Mouse (Mus musculus) limb, embryonic 13.5 days (tissue): ENCODE results near the gene Pcca. TPM values are rescaled to one million over a fixed set of nuclear protein-coding genes. Genes with fewer than 3 reads are reported as not detected.

Source experiments
- ATAC-seq: fragments of 200-750 bp; cut with Nextera tagmentation; 2 replicates; pipeline ENCODE4 v1.8.0; 2017; ENCODE audit warnings: low read depth, moderate number of reproducible peaks, moderate TSS enrichment; ENCODE audit not compliant: low FRiP score
- H3K27ac ChIP-seq: fragments of 300-500 bp; sonication (generic); 2 replicates; pipeline ENCODE4 v1.5.1; 2015; ENCODE audit warnings: inconsistent platforms, mild to moderate bottlenecking, moderate library complexity
- H3K27me3 ChIP-seq: fragments of 300-500 bp; sonication (generic); 2 replicates; pipeline ENCODE4 v1.6.1; 2015; ENCODE audit warnings: mild to moderate bottlenecking, inconsistent platforms
- H3K36me3 ChIP-seq: fragments of 300-500 bp; sonication (generic); 2 replicates; pipeline ENCODE4 v1.6.1; 2015; ENCODE audit warnings: inconsistent platforms, mild to moderate bottlenecking, moderate library complexity
- H3K4me1 ChIP-seq: fragments of 300-500 bp; sonication (generic); 2 replicates; pipeline ENCODE4 v1.6.1; 2015; ENCODE audit warnings: inconsistent platforms
- H3K4me2 ChIP-seq: fragments of 300-500 bp; sonication (generic); replicated peaks from 2 replicates; pipeline ENCODE4 v1.6.1; 2015; ENCODE audit warnings: inconsistent platforms, mild to moderate bottlenecking, moderate library complexity
- H3K4me3 ChIP-seq: fragments of 300-500 bp; sonication (generic); 2 replicates; pipeline ENCODE4 v1.5.1; 2015; ENCODE audit warnings: moderate library complexity, mild to moderate bottlenecking, inconsistent platforms
- H3K9ac ChIP-seq: fragments of 300-500 bp; sonication (generic); 2 replicates; pipeline ENCODE4 v1.6.1; 2015; ENCODE audit warnings: mild to moderate bottlenecking, inconsistent platforms
- H3K9me3 ChIP-seq: fragments of 300-500 bp; sonication (generic); 2 replicates; pipeline ENCODE4 v1.6.1; 2016; ENCODE audit warnings: inconsistent platforms
- WGBS: fragments of 180-500 bp; shearing (Covaris S2); methylation state at CpG from one replicate; pipeline ENCODE4 v1.1.7; 2015; 5-methylcytosine and 5-hydroxymethylcytosine counted together
- polyA plus RNA-seq: library from polyadenylated mRNA; unstranded; fragments of >200 nt; fragmentation: Nextera tagmentation; extraction: Ambion mirVana; gene quantifications from 2 replicates; pipeline ENCODE4 v1.2.1, GENCODE M21; 2015

Gene Pcca
- polyA plus RNA-seq, 1 experiment from 2014 or later, result 26.9 TPM

- Histone ChIP-seq H3K4me3 (no peak overlapping the region), H3K9ac (no peak overlapping the region), H3K9me3 (no peaks in the 10 kb centered on the region), H3K27me3 (no peaks in the 10 kb centered on the region), H3K4me2 (no peak overlapping the region), H3K27ac (no peak overlapping the region), H3K36me3 (no peaks in the 10 kb centered on the region), H3K4me1 (peaks cover 13% of the 10 kb centered on the region; the same call in 1 of the 2 replicates)
- 77% methylated on average over 3 of the region's 3 CpGs for WGBS
- ATAC-seq, result no peak
Observed at GRCm38 (mm10) chr14:122759890-122760289, 225.8 kb downstream of the Pcca start.

- Histone ChIP-seq H3K4me1 (peaks cover 7% of the 10 kb centered on the region; the same call in 1 of the 2 replicates), H3K4me3 (no peak overlapping the region), H3K27ac (no peak overlapping the region), H3K4me2 (no peak overlapping the region), H3K9ac (no peak overlapping the region), H3K9me3 (0 out of 2 replicates have a peak, but pooled peaks cover 3% of the 10 kb centered on the region), H3K27me3 (no peaks in the 10 kb centered on the region), H3K36me3 (no peaks in the 10 kb centered on the region)
- ATAC-seq, result no peak
Observed at GRCm38 (mm10) chr14:122760803-122761202, 226.7 kb downstream of the Pcca start.

GRCm38 (mm10) chr14:122762603-122763002 lies 228.5 kb downstream of the Pcca start:
- ATAC-seq, result no peak
- H3K27me3 ChIP-seq, result no peaks in the 10 kb centered on the region
- no peak overlapping the region for H3K27ac ChIP-seq
- no peak overlapping the region for H3K4me2 ChIP-seq
- H3K36me3 ChIP-seq, result no peaks in the 10 kb centered on the region
- H3K4me3 ChIP-seq, result no peak overlapping the region
- no peak overlapping the region for H3K9ac ChIP-seq
- no peaks in the 10 kb centered on the region for H3K4me1 ChIP-seq
- 0 out of 2 replicates have a peak, but pooled peaks cover 3% of the 10 kb centered on the region for H3K9me3 ChIP-seq

- Histone ChIP-seq H3K4me1 (no peaks in the 10 kb centered on the region), H3K36me3 (no peaks in the 10 kb centered on the region), H3K9me3 (0 out of 2 replicates have a peak, but pooled peaks cover 3% of the 10 kb centered on the region), H3K4me3 (no peak overlapping the region), H3K27ac (no peak overlapping the region), H3K9ac (no peak overlapping the region), H3K27me3 (no peaks in the 10 kb centered on the region), H3K4me2 (no peak overlapping the region)
- no peak for ATAC-seq
- 72% methylated on average over 2 of the region's 2 CpGs for WGBS
Observed at GRCm38 (mm10) chr14:122765951-122766350, 231.8 kb downstream of the Pcca start.

- Histone ChIP-seq H3K4me2 (no peak overlapping the region), H3K27ac (no peak overlapping the region), H3K4me3 (no peak overlapping the region), H3K36me3 (no peaks in the 10 kb centered on the region), H3K4me1 (no peaks in the 10 kb centered on the region), H3K9ac (no peak overlapping the region), H3K27me3 (no peaks in the 10 kb centered on the region), H3K9me3 (0 out of 2 replicates have a peak, but pooled peaks cover 3% of the 10 kb centered on the region)
- 96% methylated on average over 5 of the region's 5 CpGs for WGBS
- no peak for ATAC-seq
Observed at GRCm38 (mm10) chr14:122766448-122766847, 232.3 kb downstream of the Pcca start.

GRCm38 (mm10) chr14:122784701-122785100 lies 250.6 kb downstream of the Pcca start:
- H3K4me3 ChIP-seq, result no peak overlapping the region
- no peak overlapping the region for H3K27ac ChIP-seq
- no peaks in the 10 kb centered on the region for H3K4me1 ChIP-seq
- no peak overlapping the region for H3K4me2 ChIP-seq
- WGBS, result 66% methylated on average over 4 of the region's 4 CpGs
- no peaks in the 10 kb centered on the region for H3K27me3 ChIP-seq
- ATAC-seq, result no peak
- H3K36me3 ChIP-seq, result no peaks in the 10 kb centered on the region
- no peak overlapping the region for H3K9ac ChIP-seq
- no peaks in the 10 kb centered on the region for H3K9me3 ChIP-seq

- Histone ChIP-seq H3K36me3 (no peaks in the 10 kb centered on the region), H3K27ac (no peak overlapping the region), H3K9ac (no peak overlapping the region), H3K27me3 (no peaks in the 10 kb centered on the region), H3K4me2 (no peak overlapping the region), H3K9me3 (no peaks in the 10 kb centered on the region), H3K4me1 (no peaks in the 10 kb centered on the region), H3K4me3 (no peak overlapping the region)
- no peak for ATAC-seq
- 75% methylated on average over 2 of the region's 2 CpGs for WGBS
Observed at GRCm38 (mm10) chr14:122788199-122788598, 254.1 kb downstream of the Pcca start.

- WGBS, result 82% methylated on average over 7 of the region's 7 CpGs
- H3K9me3 ChIP-seq, result no peaks in the 10 kb centered on the region
- no peak overlapping the region for H3K4me2 ChIP-seq
- H3K4me1 ChIP-seq, result no peaks in the 10 kb centered on the region
- no peak for ATAC-seq
- no peaks in the 10 kb centered on the region for H3K36me3 ChIP-seq
- no peak overlapping the region for H3K9ac ChIP-seq
- no peaks in the 10 kb centered on the region for H3K27me3 ChIP-seq
- H3K4me3 ChIP-seq, result no peak overlapping the region
- no peak overlapping the region for H3K27ac ChIP-seq
Observed at GRCm38 (mm10) chr14:122790111-122790510, 256.0 kb downstream of the Pcca start.

GRCm38 (mm10) chr14:122793368-122793767 lies 259.2 kb downstream of the Pcca start:
- Histone ChIP-seq H3K4me1 (no peaks in the 10 kb centered on the region), H3K4me3 (no peak overlapping the region), H3K9ac (no peak overlapping the region), H3K27me3 (no peaks in the 10 kb centered on the region), H3K9me3 (no peaks in the 10 kb centered on the region), H3K36me3 (no peaks in the 10 kb centered on the region), H3K27ac (no peak overlapping the region), H3K4me2 (no peak overlapping the region)
- 93% methylated on average over 4 of the region's 4 CpGs for WGBS
- ATAC-seq, result no peak

- Histone ChIP-seq H3K36me3 (no peaks in the 10 kb centered on the region), H3K27me3 (no peaks in the 10 kb centered on the region), H3K4me3 (no peak overlapping the region), H3K9ac (no peak overlapping the region), H3K4me2 (no peak overlapping the region), H3K9me3 (no peaks in the 10 kb centered on the region), H3K4me1 (no peaks in the 10 kb centered on the region), H3K27ac (no peak overlapping the region)
- 81% methylated on average over 4 of the region's 4 CpGs for WGBS
- ATAC-seq, result no peak
Observed at GRCm38 (mm10) chr14:122800296-122800695, 266.2 kb downstream of the Pcca start.

- Histone ChIP-seq H3K27me3 (no peaks in the 10 kb centered on the region), H3K4me2 (no peak overlapping the region), H3K36me3 (no peaks in the 10 kb centered on the region), H3K9me3 (no peaks in the 10 kb centered on the region), H3K27ac (no peak overlapping the region), H3K4me3 (no peak overlapping the region), H3K4me1 (no peaks in the 10 kb centered on the region), H3K9ac (no peak overlapping the region)
- WGBS, result 72% methylated on average over 3 of the region's 3 CpGs
- ATAC-seq, result no peak
Observed at GRCm38 (mm10) chr14:122821002-122821401, 286.9 kb downstream of the Pcca start.

GRCm38 (mm10) chr14:122823791-122824190 lies 289.7 kb downstream of the Pcca start:
- no peak overlapping the region for H3K4me3 ChIP-seq
- no peaks in the 10 kb centered on the region for H3K27me3 ChIP-seq
- no peaks in the 10 kb centered on the region for H3K36me3 ChIP-seq
- H3K27ac ChIP-seq, result no peak overlapping the region
- WGBS, result 60% methylated on average over 2 of the region's 2 CpGs
- no peak for ATAC-seq
- H3K4me1 ChIP-seq, result no peaks in the 10 kb centered on the region
- H3K9me3 ChIP-seq, result no peaks in the 10 kb centered on the region
- H3K9ac ChIP-seq, result no peak overlapping the region
- no peak overlapping the region for H3K4me2 ChIP-seq

- no peak overlapping the region for H3K4me3 ChIP-seq
- H3K9me3 ChIP-seq, result no peaks in the 10 kb centered on the region
- H3K9ac ChIP-seq, result no peak overlapping the region
- no peaks in the 10 kb centered on the region for H3K36me3 ChIP-seq
- WGBS, result 93% methylated on average over 2 of the region's 2 CpGs
- no peak overlapping the region for H3K27ac ChIP-seq
- no peaks in the 10 kb centered on the region for H3K27me3 ChIP-seq
- no peak overlapping the region for H3K4me2 ChIP-seq
- no peaks in the 10 kb centered on the region for H3K4me1 ChIP-seq
- no peak for ATAC-seq
Observed at GRCm38 (mm10) chr14:122825464-122825863, 291.3 kb downstream of the Pcca start.
